Mouse (Mus musculus): ENCODE measurements at regions not wholly inside any gene's neighbourhood (a gene's known extent, or its start where the extent isn't known, plus 50 kb on each side); places are given as distances from the start of the nearest gene placed in this dataset.

- no peak for DNase-seq (ENCODE audit: extremely low spot score)
These were observed 50.9 kb upstream of the Ampd3 start for GRCm38 (mm10) chr7:110717104-110717503.
